Mouse (Mus musculus): ENCODE results near the gene Atp5mpl. TPM values are rescaled to one million over a fixed set of nuclear protein-coding genes. Genes with fewer than 3 reads are reported as not detected.
A peak's percentile ranks its signal among the peaks of the same experiment; 100 is the strongest.

The Atp5mpl gene
- 214 and 229 TPM in 2 replicates for polyA plus RNA-seq (2012; rRNA removed)

DNA sequence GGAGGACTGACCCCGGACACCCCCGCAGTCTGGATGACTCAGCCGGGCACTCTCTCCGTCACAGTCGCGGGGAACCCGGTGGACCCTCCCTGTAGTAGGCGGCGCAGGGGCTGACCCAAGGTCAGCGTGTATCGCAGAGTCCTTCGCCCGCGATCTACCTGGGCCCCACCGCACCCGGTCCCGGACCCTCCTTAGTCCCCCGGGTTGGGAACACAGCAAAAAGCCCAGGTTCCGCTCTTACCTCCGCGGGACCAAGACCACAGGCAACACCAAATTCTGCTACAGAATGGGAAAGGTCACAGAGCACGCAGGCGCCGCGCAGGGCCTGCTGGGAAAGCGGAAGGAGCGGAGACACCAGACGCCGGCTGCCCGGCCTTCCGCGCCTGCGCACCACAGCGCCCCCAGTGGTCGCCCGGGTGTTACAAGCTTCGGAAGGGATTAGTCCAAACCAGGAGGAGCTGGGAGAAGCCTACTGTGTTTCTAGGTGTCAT lies at the start of gene Atp5mpl:
TSS of gene Atp5mpl (minus strand) at position 295 of the 491 bp plus-strand sequence.
- DNase-seq (ENCODE audit: low spot score) = peak; percentile 99

DNA sequence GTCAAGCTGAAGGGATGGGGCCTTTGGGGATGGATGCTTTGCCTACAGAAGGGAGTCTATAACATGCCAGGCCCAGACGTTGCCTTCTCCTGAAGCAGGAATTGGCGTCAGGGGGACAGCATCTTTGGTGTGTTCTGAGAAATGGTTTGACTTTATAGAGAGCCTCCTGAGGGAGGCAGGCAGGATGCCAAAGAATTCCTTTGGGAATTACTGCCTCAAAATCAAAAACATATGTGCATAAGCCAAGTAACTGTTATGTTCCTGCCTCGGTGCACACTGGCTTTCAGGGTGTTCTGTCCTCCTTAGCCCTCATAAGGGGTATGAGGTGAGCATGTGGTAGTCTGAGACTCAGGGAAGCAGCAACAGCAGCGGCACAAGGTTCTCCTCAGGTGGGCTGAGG lies 49.6 kb upstream of the Atp5mpl start:
- DNase-seq (ENCODE audit: low spot score) = no peak

DNA sequence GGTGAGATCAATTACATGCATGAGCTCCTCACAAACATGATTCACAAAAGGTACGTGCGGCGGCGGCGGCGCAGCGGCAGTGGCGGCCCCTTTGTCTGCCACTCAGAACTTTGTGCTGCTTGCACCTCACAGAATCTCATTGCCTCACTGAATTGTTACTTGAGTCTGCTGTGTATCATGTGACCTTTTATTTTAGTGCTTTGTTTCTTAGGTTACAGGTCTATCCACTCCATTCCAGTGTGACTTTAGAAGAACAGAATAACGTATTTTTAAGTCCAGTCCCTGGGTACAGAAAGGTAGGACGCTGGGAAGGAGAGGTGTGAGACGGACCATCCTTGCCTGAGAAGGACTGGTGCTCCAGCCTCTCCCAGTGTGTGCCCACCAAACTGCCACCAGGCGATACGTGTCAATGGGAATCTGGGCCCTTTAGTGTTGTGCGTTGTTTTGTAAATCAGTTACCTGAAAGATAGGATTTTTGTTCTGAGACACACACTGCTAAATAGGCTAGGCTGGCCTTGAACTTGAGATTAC lies 46.6 kb upstream of the Atp5mpl start:
- no peak for DNase-seq (ENCODE audit: low spot score)

DNA sequence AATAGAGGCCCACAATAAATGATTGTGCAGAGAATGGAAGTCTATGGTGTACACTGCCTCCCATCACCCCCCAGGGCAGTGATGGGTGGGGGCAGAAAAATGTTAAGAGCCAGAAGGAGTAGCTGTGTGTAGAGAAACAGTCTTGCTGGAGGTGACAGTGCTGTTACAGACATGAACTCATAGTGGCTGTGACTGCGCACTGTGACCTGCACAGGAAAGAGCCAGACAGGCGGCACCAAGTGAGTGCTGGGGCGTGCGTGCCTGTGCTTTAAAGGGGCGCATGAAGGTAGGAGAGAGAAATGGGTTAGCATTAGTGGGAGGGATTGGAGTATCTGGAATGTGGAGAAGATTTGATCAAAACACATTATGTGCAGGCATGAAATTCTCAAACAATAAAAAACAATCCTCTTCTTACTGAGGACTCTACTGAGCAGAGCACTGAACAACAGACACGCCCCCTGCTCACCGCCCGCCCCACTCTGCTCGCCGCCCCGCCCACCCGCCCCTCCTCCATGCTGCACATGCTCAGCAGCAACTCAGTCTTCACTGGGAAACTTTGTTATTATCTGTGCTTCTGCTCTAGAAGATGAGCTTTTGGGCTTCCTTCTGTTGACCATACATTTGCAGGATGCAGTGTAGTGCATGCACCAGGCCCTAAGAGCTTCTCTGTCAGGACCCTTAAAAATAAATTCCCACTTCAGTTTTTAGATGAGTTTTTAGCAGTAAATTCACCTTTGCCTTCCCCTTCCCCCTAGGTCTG lies 45.9 kb upstream of the Atp5mpl start:
- DNase-seq (ENCODE audit: low spot score) = no peak

DNA sequence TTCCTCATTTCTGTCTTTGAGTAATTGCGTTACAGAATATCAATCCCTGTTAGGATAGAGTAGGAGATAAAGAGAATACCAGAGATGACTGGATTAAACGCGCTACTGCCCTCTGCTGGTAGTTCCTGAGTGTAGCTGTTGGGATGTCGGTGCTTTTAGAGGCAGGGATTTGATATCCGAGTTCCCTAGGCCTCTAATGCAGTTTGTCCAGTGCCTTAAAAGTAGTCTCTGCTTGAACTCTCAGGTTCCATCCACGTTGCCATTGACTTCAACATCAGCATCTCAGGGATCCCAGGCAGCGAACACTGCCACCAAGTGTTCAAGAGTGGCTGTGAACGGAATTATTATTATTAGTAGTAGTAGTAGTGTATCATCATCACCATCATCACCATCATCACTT lies 34.4 kb upstream of the Atp5mpl start:
- no peak for DNase-seq (ENCODE audit: low spot score)

DNA sequence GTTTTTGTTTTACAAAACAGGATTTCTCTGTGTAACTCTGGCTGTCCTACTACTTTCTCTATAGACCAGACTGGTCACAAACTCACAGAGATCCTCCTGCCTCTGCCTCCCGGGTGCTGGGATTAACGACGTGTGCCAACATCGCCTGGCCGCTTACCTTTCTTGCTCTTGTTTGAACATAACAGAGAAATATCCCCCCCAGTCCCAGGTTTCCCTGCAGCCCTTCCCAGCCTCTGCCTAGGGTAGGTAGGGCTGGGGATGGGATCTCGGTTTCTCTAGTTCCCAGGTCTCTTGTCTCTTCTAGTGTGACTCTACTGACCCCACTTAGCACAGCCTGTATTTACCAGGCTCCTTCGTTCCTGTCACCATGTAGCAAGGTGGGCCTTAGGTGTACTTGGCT lies 33.0 kb upstream of the Atp5mpl start:
- DNase-seq (ENCODE audit: low spot score) = no peak

DNA sequence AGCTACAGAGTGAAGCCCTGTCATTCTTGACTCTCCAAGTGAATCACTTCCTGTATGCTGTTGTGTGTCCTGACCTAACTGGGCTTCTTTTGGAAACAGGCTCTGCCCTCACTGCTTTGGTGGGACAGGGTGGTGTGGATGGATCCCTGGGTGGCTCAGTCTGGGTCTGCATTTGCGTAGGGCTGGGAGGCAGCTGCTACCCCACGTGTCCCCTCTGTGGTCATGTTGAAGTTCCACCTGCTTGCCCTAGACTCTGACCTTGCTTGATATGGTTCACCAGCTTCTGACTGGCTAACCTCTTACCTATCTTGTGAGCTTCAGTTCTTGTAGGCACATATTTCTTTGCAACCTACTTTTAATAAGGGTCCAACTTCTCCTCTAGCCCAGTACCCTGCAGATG lies 28.4 kb upstream of the Atp5mpl start:
- DNase-seq (ENCODE audit: low spot score) = no peak

DNA sequence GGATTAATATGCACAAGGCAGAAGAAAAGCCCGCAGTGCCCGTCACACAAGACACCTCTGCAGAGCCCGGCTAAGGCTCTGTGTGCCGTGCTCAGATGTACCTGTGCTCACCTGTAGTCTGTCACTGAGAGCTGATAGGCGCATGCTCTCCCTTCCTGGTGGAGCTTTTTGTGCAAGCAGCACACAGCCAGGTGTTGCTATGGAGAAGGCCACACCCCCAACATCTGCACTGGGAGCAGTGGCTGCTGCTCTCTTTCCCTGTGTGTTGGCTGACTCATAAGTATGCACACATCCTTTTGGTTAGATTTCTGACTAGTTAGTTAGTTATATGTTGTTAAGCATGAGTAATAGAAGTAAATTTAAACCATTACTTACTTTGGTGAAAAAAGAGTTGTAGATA lies 25.8 kb upstream of the Atp5mpl start:
- no peak for DNase-seq (ENCODE audit: low spot score)

DNA sequence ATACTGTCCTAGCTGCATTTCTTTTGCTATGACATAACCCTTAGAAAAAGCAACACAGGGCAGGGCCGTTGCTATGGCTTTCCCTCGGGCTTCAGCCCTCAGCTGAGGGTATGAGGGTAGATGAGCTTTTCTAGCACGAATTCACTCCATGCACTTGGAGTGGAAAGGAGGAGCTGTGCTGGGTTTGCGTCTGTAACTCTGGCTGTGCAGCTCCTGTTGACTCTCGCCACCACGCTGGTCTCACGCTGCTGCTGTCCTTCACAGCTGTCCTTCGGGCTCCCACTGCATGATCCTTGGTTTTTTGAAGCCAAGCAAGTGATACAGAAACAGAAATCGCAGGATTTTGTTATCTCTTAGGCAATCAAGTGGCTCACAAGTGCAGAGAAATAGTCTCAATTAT lies 20.0 kb upstream of the Atp5mpl start:
- DNase-seq (ENCODE audit: low spot score) = no peak

DNA sequence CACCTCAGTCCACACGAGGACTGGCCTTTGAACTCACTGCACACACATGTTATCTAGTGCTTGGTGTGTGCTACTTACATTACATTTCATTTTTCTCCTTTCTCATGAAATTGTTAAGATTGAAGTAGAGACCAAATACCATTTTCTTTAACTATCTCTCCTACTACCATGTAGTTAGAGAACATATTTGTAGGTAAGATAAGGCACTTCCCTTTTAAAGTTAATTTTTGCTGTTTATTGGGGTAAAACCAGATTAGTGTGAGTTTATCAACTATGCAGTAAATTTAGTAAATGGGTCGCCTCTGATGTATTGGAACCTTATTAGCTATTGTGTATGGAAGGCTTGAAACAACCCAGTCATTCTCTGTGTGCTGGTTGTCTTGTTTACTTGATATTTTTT lies 16.4 kb upstream of the Atp5mpl start:
- no peak for DNase-seq (ENCODE audit: low spot score)

DNA sequence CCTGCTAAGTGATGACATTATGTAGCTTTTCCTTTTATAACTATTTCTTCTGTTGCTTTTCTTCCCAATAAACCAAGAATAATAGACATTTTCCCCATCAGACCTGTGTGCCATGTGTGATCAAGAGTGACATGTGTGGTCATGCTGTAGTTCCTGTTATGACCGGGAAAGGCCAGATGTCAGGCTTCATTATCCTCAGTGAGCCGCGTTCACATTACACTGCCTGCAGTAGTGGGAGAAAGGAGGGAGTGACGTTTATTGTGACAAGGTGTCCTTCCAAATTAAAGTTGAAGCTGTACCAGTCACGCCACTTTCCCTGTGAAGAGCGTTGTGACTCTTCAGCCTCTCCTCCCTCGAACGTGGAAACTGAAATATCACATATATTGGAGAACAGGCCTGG lies 15.1 kb upstream of the Atp5mpl start:
- no peak for DNase-seq (ENCODE audit: low spot score)

DNA sequence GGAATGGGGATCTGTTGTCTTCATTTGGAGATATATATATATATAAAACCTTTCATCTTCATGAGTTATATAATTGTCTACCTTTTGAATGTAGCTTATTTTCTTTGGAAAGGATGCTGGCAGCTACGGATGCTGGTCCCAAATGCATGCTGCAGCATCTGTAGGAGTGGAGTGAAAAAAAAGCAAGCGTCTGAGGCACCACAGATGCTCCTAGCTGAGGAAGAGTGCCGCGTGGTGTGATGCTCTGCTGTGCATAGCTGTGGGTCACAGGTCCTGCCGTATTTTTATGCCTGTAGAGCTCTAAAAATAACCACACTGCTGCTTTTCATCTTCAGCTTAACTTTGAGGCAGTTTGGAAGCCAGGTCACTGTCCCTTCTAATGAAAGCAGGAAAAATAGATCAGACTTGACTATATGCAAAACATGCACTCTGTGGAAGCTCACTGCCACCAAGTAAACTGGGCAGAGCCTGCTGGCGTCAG lies 14.2 kb upstream of the Atp5mpl start, which contains the start of gene Rd3l:
TSS of gene Rd3l (minus strand) at position 431 of the 481 bp plus-strand sequence.
- no peak for DNase-seq (ENCODE audit: low spot score)

DNA sequence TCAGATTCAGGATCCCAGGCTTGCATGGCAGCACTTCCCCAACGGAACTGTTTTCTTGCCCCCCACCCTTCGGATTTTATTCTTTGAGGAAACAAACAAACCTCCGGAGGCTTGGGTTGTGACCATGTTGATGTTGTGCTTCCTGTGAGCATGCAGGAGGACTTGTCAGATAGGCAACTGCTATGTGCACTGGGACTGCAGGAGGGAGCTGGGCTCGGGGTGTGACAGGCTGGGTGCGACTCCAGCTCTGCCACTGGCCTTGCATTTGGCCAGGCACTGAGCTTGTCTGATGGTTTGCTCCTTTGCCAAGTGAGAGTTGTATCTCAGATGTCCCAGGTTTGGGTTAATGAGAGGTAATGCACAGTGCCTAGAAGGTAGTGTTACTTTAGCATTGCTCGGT lies 11.5 kb upstream of the Atp5mpl start:
- no peak for DNase-seq (ENCODE audit: low spot score)

DNA sequence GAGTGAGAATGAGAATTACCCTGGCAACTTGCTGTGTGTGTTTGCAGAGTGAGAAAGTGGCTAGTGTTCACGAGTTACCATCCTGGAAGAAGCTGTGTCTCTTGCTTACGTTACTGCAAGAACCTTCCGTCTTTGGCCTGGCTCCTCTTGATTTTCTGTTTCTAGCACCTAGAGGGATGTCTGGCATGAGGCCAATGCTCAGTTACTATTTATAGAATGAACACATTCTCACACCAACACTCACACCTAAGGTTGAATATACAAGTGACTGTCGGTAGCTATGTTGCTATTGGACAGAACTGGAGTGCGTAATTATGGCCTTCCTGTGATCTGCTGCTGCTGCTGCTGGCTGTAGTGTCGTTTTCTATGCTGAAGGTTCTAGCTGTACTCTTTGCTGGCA lies 10.4 kb upstream of the Atp5mpl start:
- no peak for DNase-seq (ENCODE audit: low spot score)

DNA sequence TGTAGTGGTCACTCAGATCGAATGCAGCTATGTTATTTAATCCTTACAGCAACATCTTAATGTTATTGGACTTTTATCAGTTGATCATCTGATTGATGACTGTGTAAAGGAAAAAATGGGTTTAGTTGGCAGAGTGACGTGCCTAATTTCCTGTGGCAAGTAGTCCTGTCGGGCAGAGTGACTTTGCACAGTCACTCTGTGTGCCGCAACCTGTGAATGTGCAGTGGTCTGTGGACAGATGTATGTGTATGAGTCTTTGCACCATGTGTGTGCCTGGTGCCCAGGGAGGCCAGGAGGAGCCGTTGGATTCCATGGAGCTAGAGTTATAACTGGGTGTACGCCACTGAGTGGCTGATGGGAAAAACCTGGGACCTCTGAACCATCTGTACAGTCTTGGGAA lies 7.8 kb upstream of the Atp5mpl start:
- no peak for DNase-seq (ENCODE audit: low spot score)

DNA sequence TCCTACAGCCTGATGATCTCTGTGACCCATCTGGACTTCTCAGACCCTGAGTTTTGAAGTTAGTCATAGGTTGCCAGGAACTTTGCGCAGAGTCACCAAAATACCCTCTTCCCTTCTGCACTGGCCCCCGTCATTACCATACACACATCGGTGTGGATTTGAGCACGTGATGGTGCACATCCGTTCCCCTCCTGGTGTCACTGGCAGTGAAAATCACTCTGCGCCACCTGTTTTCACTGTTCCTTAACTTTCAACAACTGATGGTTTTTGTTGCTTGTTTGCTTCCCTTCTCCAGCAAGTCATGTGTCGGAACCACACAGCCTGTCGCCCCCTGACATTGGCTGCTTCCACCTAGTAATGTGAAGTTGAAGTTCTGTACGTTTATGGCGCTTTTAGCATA lies 5.7 kb upstream of the Atp5mpl start:
- DNase-seq (ENCODE audit: low spot score) = no peak

DNA sequence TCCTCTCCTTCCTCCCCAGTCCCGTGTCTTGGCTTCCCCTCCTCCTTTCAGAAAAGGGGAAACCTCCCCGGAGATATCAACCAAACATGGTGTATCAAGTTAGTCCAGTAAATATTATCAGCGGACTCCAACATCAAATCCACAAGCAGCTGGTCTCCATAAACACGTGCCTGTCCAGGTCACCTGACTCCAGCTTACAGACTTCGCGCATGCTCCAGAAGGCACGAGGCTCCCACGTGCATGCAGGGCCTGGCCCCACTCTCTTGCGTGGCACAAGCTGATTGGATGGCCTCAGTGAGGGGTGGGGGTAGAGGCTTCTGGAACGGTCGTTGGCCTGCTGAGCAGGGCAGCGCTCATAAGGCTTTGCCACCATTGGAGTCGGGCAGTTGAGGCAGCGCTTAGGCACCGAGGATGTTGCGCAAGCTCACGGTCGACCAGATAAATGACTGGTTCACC lies 4.5 kb upstream of the Atp5mpl start, which contains the start of gene Tdrd9:
TSS of gene Tdrd9 (plus strand) at position 329 of the 456 bp plus-strand sequence.
- no peak for DNase-seq (ENCODE audit: low spot score)

DNA sequence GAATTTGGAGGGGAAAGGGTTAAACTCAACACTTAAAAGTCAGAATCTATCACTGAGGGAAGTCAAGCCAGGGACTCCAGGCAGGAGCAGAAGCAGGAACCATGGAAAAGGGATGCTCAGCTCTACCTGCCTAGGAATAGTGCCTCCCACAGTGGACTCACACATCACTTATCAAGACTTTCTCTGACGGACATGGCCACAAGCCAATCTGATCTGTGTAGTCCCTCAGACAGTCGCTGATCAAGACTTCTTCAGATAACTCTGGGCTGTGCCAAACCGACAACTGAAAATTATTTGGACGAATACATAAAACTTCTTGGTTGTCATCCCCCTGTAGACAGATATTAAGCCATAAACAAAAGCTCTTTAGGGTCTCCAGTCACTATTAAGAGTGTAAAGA lies 3.3 kb upstream of the Atp5mpl start:
- no peak for DNase-seq (ENCODE audit: low spot score)

DNA sequence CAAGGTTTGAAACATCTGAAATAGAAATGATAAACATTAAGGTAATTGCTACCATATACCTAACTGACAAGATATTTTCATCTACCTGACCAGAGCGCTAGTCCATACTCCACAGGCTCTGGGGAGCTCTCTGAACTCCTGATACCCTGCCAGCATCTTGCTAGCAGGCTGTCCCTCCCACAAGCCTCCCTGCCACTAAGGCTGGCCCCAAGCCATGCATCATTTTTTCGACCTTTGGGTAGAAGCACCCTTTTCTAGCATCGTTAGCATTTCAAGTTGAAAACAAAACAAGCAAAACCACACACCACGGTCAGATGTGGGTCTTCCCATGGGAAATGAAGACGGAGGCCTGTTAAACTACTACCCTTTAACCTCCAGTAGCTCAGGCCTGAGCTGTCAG lies 3.4 kb downstream of the Atp5mpl start:
- DNase-seq (ENCODE audit: low spot score) = no peak

DNA sequence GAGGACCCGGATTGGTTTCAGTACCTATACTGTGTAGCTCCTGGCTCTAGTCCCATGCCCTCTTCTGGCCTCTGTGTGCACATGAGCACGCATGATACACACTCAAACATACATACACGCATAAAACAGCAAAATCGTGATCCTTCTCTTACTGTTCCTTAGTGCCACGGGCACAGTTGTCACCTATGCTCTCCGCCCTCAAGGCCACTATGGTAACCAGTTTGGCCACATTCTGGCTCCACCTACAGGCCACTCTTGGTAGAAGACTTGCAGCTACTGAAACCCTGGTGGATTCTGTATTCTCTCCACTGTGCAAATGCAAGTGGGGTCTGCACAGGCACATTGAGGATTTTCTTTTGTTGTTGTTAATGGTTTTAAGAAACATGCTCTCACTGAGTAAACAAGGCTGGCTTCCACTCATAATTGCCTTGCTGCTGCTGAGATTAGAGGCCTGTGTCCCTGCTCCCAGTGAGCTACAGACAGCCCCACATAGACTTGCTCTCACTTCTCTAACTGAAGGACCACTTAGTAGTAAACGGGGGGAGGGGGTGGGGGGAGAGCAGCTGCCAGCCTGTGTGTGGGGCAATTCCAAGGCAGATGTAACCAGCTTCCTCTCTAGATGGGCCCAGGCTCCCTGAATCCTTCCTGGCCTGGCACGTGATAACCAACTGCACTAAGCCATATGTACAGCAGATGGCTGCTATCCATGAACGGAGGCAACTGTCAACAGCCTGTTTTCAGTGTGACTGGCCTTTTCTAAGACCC lies 8.5 kb downstream of the Atp5mpl start:
- DNase-seq (ENCODE audit: low spot score) = no peak

DNA sequence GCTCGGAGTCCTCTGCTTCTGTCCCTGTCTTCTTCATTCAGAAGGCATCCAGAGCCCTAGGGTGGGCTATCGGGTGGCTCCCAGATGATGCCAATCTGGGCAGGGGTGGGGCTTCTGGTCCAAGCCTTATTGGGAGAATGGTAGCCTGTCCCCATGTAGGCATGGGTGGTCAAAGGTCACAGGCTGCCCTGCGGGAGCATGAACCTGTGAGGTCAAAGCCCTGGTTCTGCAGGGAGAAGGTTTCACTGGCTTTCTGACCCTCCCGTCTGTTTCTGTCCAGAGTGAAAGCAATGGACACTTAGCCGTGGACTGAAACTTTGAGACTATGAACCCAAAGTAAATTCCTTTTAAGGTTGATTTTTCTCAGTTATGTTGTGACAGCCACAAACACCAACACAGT lies 10.6 kb downstream of the Atp5mpl start:
- DNase-seq (ENCODE audit: low spot score) = no peak

DNA sequence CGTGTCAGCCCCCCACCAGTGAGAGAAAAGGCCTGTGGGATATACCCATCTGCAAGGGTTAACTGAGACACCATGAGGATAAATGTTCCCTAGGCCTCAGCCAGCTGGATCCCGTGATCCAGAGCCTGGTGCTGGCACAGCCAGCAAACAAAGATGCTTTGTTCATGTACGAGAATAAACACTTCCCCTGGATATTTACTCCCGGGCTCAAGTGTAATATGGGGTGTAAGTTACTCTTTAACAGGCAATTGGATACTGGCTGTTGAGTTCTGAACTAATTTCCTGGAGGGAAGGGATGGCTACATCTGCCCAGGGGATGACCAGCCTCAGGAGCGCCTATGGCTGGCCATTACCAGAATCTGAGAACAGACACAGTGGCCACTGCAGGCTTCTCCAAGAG lies 15.1 kb downstream of the Atp5mpl start:
- DNase-seq (ENCODE audit: low spot score) = no peak

DNA sequence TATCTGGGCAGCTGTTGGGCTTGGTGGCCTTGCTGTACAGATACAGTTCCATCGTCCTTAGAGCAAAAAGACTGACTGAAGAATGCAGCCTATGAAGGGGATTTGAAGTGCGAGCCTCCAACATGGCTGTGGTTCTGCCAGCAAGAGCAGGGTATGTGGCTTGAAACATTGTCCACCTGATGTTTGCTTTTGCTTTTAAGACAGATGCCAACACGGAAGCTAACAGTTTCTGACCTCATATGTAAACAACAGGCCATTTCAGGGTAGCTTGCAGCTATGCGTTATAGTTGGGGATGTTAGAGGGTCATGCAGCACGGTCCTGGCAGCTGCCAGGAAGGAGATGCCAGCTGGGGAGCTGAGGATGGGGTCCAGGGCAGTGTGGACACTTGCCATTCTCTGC lies 16.3 kb downstream of the Atp5mpl start:
- DNase-seq (ENCODE audit: low spot score) = no peak

All from urinary bladder, adult 2 months (tissue).